Mouse (Mus musculus) heart, postnatal 4 days (tissue): ENCODE measurements around the gene Lhfp. TPM values are rescaled to one million over a fixed set of nuclear protein-coding genes. Genes with fewer than 3 reads are reported as not detected.
A peak's percentile ranks its signal among the peaks of the same experiment; 100 is the strongest.
"Not testable (repeated sequence)": the region's sequence is repeated elsewhere in the genome, so short reads cannot be mapped to it uniquely, and the experiment has no call there.

ENCODE experiments used
- DNase-seq: peaks from one replicate; pipeline ENCODE4 v3.0.0; 2021
- total RNA-seq, 2 experiments: library from RNA; stranded (reverse); gene quantifications; 2 replicates each; pipeline ENCODE4 v1.2.3; 2021

Lhfp gene
- total RNA-seq, 2 experiments from 2014 or later, result 76.4 to 79.6 TPM

DNA sequence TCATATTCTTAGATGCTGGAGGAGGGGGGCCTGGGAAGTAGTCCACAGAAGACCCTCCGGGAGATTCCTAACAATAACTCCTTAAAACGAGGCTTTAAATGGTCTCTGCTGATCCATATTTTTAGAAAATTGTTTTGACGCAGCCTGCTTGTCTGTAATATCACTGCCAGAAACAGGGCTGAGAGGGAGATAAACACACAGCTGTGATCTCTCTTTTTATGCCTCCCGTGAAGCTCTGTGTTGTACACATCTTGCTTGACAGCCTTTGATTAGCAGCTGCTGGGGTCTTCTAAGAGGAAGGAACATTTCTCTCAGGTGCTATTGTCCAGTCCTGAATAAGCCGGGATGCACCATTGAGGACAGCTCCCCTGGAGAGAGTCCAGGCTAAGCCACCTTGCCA, 176.4 kb downstream of the Lhfp start:
- no peak for DNase-seq

DNA sequence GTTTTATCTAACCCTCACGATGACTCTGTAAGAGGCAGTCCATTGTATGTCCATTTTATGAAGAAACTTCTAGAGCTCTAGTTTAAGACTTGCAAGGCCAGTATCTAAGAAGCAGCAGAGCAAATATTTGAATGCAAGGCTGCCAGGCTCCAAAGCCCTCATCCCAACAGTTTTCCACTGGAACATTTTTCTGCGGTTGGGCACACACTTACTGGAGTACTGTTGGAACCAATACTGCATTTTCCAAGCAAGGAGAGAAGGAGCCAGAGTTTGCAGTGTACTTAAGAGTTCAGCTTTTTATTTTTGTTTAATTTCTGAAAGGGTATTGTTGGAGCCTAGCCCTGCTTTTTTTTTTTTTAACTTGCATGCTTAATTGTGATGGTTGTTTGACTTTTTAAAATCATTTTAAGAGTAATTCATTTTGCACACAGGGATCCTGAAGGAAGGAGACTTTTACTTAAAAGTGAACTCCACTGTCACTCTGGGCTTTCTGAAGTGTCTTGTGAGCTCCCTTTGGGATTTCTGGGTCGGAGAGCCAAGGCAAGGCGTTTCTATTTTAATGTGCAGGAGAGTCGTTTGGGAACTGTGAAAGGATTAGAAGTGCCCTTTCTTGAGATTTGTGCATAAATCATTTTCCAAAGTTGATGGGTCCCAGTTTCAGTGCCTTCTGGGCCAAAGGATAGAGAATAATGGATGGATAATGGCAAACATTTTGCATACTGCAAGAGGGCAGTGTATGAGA, 180.4 kb downstream of the Lhfp start:
- DNase-seq, result no peak

DNA sequence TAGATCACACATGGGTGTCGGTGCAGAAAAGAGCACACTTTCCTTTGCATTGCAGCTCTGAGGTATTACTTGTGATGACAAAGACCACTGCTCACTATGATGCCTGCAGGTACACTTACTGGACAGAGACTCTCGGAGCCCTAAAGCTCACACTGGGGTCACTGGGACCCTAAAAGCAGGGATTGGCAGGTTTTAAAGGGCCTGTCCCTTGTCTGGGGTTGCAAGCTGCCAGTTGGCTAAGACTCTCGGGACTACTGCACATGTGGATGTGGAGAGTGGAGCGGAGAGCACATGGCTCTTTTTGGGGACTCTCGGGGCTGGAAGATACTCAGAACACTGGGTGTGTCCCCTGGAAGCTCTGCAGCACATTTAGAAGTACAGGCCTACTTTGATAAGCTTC, 182.8 kb downstream of the Lhfp start:
- DNase-seq, result no peak

DNA sequence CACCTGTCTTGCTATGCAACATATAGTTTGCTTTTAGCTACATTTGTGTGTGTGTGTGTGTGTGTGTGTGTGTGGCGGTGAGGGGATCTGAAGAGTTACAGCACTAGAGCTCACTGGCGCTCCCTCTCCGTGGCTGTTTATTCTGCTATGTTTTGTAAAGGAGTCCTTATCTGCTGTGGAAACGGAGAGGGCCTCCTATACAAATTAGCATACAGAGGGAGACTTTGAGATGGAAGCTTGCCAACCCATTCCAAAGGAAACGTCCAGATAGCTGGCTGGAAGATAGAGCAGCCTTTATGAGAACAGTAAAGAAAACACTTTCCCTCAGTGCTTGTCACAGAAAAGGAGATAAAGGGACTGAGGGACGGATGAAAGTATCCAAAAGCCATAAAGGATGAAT, 184.4 kb downstream of the Lhfp start:
- peak; percentile 53 for DNase-seq

DNA sequence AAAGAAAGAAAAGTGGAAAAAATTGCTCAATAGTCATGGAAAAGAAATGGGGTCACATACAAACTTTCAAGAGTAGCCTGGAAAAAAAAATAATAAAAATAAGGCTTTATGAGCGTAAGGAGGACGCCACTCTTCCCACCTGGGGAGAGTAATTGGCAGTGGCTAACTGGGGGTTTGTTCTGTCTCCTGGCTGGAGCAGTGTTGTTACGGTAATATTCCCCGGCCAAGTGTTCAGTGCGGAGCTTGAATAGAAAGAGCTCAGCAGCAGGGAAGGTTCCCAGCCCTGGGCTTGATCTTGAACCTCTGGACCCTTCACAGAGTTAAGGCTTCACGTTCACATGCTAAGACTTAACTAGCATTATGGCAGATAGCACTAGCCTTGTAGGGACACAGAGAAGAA, 184.9 kb downstream of the Lhfp start:
- DNase-seq, result no peak

DNA sequence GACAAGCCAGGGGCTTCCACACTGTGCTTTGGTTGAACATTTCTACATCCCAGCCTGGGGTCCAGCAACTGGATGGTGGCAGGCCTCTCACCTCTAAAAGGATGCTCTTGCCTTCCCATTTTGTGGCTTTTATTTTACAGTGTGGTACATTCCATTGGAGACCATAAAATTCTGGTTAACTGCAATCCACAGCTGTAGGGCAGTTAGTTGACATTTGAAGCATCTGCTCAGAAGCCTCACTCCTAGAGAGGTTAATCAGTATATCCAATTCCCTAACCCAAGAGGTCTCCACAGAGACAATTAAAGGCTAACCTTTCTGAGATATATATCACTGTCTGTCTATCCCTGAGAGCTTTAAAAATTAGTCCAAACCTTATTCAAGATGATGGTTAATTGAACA, 186.5 kb downstream of the Lhfp start:
- DNase-seq, result no peak

DNA sequence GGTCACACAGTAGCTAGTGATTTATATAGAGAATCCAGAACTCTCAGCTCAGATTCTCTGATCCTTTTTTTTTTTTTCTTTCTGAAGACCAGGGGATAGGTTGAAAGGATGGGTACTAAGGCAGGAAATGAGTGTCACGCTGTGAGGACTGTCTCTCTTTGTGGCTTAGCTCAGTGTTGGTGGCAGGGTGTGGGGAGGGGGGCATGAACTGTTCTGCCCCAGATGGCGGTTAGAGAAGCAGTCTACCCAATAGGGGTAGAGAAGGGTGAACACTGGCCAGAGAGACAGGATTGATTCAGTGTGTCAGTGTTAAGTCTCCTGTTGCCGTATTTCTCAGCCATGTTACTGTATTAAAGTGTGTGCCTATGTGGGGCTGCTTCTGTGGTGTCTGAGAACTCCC, 189.2 kb downstream of the Lhfp start:
- DNase-seq, result no peak

DNA sequence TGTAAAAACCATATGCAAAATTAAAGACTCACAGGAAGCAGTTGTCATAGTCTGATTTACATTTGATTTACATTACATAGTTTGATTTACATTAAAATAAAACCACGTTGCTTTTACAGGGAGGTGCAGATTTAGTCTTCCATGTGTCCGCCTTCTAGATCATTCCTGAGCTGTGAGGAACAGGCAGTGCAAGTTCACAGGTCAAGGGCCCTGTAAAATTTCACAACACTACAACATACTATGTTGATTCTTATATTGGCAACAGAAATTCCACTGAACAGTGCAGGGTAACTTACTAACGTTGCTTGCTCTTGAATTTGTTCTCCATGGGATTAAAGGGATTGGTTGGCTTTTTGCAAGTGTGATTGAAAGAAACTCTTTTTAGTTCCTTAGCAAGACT, 189.8 kb downstream of the Lhfp start:
- no peak for DNase-seq

DNA sequence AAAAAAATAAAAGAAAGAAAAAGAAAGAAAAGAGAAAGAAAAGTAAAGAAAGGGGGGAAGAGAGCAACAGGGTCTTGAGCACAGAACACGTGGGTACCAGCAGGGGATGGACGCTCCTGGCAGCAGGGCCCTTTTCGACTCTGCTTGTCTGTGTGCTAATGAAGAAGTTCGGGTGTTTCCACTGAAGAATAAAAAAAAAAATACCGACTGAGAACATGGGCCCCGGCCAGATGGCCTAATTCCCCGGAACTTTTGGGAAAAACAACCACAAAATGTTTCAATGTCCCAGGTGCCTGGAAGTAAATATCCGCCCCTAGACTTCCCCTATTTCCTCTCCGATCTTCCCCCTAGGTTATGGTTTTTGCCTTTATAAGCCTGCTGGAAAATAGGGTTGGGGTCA, 191.1 kb downstream of the Lhfp start:
- not testable (repeated sequence) for DNase-seq

DNA sequence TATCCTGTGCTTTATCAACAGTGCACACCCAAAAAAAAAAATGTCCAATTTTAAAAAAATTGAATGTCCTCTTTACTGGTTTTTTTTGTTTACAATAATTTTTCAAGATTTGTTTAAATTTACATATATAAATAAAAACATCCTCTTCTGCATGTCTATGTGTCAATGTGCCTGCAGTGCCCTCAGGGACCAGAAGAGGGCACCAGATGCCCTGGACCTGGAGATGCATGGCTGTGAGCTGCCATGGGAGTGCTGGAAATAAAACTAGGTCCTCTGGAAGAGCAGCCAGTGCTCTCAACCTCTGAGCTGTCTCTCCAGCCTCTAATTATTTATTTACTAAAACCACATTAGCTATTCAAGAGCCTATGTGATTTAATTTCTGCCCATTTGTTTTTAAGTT, 193.4 kb downstream of the Lhfp start:
- DNase-seq, result no peak

DNA sequence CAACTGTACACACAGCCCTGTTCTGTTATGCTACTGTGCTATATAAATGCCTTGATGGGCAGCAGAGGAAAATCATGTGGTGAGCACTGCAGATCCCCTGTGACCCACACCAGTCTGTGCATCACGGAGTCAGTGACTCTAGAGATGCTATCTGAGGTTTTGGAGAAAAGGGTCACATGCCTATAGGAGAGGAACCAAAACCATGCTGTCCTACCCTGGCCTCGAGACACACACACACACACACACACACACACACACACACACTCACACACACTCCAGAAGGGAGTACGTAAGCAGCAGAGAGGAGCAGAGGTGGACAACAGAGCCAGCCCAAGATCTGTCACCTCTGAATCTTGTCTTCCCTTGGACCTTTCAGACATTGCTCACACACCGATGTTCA, 195.1 kb downstream of the Lhfp start:
- no peak for DNase-seq

DNA sequence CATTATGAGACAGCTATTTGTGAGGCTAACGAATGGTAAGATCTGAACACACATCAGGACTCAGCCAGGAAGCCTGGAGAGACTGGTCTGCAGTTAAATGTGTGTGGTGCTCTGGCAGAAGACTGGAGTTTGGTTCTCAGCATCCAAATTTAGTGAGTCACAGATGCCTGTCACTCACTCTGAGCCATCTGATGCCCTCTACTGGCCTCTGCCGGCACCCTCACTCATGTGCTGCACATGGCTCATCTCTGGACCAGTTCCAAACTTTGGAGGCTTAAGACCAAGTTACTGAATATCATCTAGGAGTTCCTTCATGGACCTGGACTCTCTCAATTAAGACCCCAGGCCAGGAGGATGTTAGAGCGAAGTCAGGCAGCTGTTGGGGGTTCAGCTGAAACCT, 198.8 kb downstream of the Lhfp start:
- DNase-seq, result no peak

DNA sequence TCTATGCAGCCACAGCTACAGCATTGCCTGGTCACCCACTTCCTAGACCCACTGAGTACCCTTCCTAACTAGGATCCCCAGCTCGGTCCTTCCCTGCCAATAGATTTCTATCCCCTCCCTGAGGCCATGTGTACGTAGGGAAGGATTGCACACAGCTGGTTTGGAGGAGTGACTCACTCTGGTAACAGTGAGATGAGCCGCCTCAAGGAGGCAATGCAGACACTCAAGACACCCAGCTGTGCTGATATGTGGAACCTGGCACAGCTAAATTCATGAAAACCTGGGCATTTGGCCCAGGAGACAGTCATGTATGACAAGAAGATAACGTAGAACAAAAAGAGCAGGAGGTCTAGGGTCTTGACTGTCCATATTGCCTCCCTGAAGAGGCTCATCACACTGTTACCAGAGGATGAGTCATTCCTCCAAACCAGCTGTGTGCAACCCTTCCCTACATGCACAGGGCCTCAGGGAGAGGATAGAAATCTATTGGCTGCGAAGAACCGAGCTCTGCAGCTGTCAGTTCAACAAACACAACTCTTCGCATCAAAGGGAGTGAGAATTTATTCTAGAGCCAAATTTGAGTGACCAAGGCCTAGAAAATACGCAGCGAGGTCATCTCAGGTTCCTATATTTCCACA, 204.4 kb downstream of the Lhfp start:
- DNase-seq, result no peak

DNA sequence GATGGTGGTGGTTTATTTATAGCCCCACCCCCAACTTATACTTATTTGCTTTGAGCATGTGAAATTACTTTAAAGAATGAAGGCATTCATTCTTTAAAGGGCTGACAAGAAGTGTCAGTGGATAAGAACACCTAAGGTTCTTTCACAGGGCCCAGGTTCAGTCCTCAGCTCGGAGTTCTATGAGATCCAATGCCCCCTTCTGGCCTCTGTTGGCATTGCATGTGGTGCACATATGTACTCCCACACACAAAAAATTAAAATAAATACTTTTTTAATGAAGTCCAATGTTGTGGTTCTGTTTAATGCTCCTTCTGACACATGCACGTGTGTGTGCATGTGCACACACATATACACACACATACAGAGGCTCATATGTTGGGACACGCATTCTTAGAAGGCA, 205.8 kb downstream of the Lhfp start:
- peak; percentile 66 for DNase-seq

DNA sequence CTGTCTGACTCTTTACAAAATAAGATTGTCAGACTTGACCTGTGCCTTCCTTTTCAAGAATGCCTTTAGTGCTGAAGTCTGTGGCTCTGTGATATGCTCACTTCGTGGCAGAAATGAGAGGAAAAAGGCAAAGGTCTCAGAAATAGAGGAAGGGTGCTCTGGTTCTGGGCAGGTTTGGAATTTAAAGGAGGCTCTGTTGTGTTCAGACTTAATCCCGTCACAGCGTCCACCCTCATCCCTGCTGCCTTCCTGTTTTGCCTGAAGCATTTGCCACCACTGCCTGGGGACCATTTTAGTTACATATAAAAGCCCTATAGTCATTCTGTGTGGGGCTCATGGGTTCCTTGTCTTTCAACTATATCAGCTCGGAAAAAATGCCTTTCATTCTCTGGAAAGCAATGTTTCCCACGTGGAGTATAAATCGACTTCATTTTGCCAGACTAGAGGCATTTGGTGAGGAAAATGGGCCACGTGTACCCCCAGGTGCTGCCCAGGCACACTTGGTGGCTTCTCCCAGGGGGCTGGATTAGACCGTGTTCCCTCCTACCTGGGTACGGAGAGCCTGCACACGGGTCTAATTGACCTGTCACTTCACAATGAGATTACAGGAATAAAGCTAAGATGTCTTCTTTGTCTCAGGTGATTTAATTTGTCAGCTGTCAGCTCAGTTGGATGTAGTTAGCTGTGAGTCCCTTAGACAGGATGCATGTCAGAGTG, 207.0 kb downstream of the Lhfp start:
- DNase-seq, result no peak

DNA sequence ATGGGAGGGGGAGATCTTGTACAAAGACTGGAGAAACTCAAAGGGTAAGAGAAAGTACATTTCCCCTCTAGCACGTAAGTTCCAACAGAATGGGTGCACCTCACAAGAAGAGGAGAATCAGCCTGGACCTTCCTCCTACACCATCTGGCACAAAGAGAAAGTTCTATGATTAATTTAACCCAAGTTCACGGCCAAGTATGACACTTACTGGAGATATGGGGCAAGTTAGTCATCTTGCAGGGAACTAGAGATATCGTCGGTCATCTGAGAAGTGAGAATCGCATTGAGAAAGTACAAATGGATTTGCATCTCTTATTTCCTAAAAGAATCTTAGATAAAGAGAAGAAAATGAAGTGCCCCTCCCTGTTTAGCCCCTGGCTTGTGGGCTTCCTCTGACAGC, 211.2 kb downstream of the Lhfp start:
- no peak for DNase-seq

DNA sequence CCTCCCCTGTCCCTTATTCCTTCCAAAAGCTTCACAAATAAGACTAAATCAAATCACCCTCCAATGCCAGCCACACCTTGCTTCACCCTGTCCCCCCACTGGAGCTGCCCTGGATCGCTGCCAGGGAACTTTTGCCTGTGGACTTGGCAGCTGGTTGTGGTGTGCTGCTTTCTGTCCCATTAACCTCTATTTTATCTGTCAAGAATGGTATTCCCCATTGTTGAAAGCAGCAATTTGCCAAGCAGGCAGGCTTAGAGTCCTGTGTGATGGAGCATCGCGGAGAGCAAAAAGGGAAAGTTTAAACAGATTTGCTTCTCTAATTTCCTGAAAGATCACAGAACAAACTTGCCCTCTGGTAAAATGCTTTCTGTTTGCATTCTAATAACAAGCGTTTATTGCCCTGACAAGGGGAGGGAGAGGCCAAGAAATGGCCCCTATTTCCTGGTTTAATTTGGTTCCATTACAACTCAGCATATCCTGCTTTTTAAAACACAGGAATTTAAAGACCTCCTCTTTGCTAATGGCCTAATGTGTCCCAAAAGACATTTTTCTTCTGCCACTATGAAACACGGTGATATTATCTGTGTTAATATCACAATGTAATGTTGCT, 212.0 kb downstream of the Lhfp start:
- peak; percentile 91 for DNase-seq

DNA sequence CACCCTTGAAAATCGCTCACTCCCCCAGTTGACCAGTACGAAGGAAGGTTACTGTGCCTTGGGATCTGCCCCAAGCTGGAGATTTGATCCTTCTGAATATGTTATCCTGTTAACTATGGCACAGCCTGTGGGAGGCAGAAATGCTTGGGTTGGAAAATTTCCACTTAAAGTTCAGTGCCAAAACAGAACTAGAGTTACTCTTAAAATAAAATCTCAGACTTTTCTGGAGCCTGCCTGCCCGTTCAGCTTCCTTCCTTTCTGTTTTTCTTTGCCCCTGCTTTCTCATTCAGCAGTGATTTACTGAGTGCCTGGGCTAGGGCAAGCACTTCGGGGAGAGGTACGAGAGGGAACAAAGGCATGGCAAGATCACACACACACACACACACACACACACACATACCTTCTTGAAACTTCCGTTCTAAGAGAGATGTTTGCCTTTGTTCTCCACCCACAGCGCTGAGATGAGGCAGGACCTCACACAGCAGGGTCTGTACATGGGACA, 217.4 kb downstream of the Lhfp start:
- peak; percentile 15 for DNase-seq

DNA sequence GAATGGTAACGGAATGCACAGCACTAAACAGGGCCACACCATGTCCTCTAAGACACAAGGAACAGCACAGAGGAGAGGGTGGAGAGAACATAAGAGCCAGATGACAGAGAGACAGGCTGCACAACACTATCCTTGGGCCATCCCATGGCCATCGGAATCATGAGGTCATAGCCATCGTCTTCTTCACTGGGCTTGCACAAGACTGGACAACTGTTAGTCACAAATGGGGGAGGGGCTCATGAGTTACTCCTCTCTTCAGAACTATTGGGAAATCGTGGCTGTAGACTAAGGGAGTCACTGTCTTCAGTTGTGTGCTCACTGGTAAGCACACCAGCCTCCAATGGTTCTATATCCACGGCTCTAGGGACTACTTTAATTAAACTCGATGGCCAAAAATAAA, 224.8 kb downstream of the Lhfp start:
- no peak for DNase-seq

DNA sequence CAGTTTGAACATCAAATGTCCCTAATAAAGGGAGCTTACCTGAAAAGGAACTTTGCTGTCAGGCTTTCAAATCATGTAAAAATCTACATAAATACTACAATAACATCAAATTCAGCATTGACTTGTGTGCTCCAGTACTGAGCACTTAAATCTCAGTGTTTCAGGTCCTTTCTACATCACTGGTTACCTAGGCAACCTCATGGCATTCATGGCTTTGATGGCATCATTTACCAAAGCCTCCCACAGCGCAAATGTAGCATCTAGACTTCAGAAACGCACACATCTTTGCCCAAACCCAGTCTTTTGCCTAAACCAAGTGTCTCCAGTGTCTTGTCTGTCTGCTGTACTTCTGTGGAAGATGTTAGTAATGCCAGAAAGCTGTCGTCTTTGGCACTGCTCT, 225.7 kb downstream of the Lhfp start:
- no peak for DNase-seq

DNA sequence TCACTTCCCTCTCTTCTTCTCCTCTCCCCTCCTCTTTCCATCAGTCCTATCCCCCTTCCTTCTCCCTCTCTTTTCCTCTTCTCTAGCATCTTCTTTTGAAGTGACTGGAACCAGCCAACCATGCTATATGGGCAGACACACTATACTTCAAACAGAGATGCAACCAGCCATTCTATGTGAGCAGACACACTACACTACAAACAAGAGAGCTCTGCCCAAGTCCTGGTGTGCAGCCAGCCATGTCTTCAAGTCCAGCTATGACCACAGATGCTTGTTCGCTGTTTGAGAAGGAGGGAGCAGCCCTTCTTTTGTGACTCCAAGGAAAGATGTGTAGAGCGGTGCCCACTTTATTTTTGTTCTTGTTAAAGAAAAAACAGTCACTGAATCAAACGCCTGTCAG, 231.9 kb downstream of the Lhfp start:
- no peak for DNase-seq

DNA sequence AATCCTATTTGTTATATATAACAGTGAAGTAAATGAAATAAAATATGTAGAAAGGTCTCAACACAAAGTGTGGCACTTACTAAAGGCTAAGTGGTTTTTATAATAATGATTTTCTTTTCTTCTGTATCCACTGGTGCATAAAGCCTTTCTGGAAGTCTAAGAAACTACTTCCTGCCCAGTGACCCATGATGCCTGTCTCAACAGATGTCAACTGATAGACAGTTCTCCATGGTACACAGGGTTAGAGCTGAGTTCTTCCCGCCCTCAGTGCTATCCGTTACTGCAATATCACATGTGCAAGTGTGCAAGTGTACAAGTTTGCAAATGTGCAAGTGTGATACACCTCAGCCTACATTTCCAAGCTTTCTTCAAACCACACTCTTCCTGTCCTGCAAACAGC, 236.7 kb downstream of the Lhfp start:
- DNase-seq, result no peak

DNA sequence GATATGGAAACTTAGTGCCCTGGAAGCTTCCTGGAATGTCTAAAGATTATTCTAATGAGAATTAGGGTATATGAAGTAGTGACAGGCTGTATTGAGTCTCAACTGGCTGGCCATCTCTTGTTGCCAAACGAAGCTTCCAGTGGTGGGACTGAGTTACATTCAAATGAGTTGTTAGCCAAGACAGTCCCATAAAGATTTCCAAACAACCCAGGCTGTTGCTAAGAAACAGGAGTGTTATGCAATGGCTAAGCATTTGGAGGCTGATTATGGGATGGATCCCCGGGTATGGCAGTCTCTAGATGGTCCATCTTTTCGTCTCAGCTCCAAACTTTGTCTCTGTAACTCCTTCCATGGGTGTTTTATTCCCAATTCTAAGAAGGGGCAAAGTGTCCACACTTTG, 240.7 kb downstream of the Lhfp start:
- DNase-seq, result not testable (repeated sequence)
